In the genomic region with DNA sequence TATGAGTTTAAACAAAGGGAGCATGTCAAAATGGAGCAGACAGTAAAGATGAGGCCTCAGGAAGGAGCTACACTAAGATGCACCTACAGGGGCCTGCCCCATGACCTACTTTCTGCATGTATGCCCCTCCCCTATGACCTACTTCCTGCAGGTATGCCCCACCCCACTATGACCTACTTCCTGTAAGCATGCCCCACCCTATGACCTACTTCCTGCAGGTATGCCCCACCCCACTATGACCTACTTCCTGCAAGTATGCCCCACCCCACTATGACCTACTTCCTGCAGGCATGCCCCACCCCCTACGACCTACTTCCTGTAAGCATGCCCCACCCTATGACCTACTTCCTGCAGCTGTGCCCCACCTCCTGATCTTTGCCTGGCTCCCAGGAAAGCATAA, we compare ENCODE assay signal across 17 mouse cellular contexts.
DNase-seq lines count a peak whose midpoint lies in the region; ATAC-seq and TF ChIP-seq lines count a peak whose summit lies in the region.
"Had no signal": no experiment of that assay in that cellular context is flagged by ENCODE, and none has a peak within 500 bp of the region (broad histone marks: within the 10 kb centered on the region; RNA-seq: fewer than 3 reads in every experiment).

No protein-coding gene starts in this region.

- 61% methylated on average over 1 of the region's 1 CpGs for WGBS in heart, embryonic 15.5 days
- WGBS in thymus, adult 2 months: 82% methylated on average over 1 of the region's 1 CpGs
- WGBS in hindbrain, embryonic 14.5 days: 93% methylated on average over 1 of the region's 1 CpGs

- DNase-seq in heart, adult 8-10 months (ENCODE audit: low spot score): no peak
- peak; percentile 27 for DNase-seq in thymus, adult 2 months
- no peak for DNase-seq in embryo, embryonic 10.5 days (ENCODE audit: low spot score)
- no peak for DNase-seq in hindbrain, embryonic 14.5 days (ENCODE audit: low spot score)
- DNase-seq in left cerebral cortex, adult 8-10 months (ENCODE audit: low spot score in 2 of 2): no peak
- DNase-seq: cerebellum, adult 2 months; heart, adult 2 months; kidney, postnatal 14 days; right cerebral cortex, adult 18-20 months had no signal

- H3K4me3 ChIP-seq in heart, embryonic 15.5 days: no peak overlapping the region
- H3K4me3 ChIP-seq in thymus, adult 2 months (ENCODE audit: control insufficient read depth, insufficient read depth, low read length): no peak overlapping the region
- no peak overlapping the region for H3K4me3 ChIP-seq in hindbrain, embryonic 14.5 days (replicated peaks; ENCODE audit: low read length)
- H3K4me3 ChIP-seq: embryonic facial prominence, embryonic 10.5 days; heart, adult 2 months; limb, embryonic 13.5 days; lung, embryonic 15.5 days; midbrain, embryonic 10.5 days had no signal

- no peaks in the 10 kb centered on the region for H3K27me3 ChIP-seq in heart, embryonic 15.5 days
- no peaks in the 10 kb centered on the region for H3K27me3 ChIP-seq in thymus, adult 2 months (ENCODE audit: control insufficient read depth, insufficient read depth, low read length)
- no peaks in the 10 kb centered on the region for H3K27me3 ChIP-seq in hindbrain, embryonic 14.5 days (ENCODE audit: control insufficient read depth, insufficient read depth, low read length)
- H3K27me3 ChIP-seq: limb, embryonic 13.5 days; lung, embryonic 15.5 days had no signal

- H3K36me3 ChIP-seq in heart, embryonic 15.5 days: no peaks in the 10 kb centered on the region
- no peaks in the 10 kb centered on the region for H3K36me3 ChIP-seq in thymus, adult 2 months (ENCODE audit: control insufficient read depth, insufficient read depth, low read length)
- H3K36me3 ChIP-seq in hindbrain, embryonic 14.5 days (replicated peaks; ENCODE audit: control insufficient read depth, insufficient read depth): no peaks in the 10 kb centered on the region
- H3K36me3 ChIP-seq: embryonic facial prominence, embryonic 10.5 days; limb, embryonic 13.5 days; lung, embryonic 15.5 days; midbrain, embryonic 10.5 days had no signal

- no peak overlapping the region for H3K9ac ChIP-seq in heart, embryonic 15.5 days
- H3K9ac ChIP-seq in hindbrain, embryonic 14.5 days: no peak overlapping the region
- H3K9ac ChIP-seq: limb, embryonic 13.5 days; lung, embryonic 15.5 days had no signal

- peak overlapping the region; percentile 28; the same call in 1 of the 2 replicates for H3K27ac ChIP-seq in heart, embryonic 15.5 days
- H3K27ac ChIP-seq in thymus, adult 2 months (ENCODE audit: control insufficient read depth, insufficient read depth, low read length): peak overlapping the region; percentile 66; the same call in 1 of the 2 replicates
- no peak overlapping the region for H3K27ac ChIP-seq in hindbrain, embryonic 14.5 days
- H3K27ac ChIP-seq: embryonic facial prominence, embryonic 10.5 days; heart, adult 2 months; limb, embryonic 13.5 days; lung, embryonic 15.5 days; midbrain, embryonic 10.5 days had no signal

- ATAC-seq in heart, embryonic 15.5 days (replicated peaks; ENCODE audit: insufficient number of reproducible peaks, insufficient read depth, low FRiP score, low read depth): no peak
- ATAC-seq in CD4-positive, CD25-positive, alpha-beta regulatory T cell, adult 4 months: peak; percentile 57
- peak; percentile 32 for ATAC-seq in inflammation-experienced regulatory T-cells, adult 6 months
- ATAC-seq in hindbrain, embryonic 14.5 days (ENCODE audit: low FRiP score): no peak
- ATAC-seq: intestine, embryonic 16.5 days had no signal

- TF ChIP-seq POLR2A in thymus, adult 2 months (IDR thresholded peaks at IDR 0.05; ENCODE audit: control insufficient read depth, extremely low read depth, insufficient read depth, low read length, poor library complexity): no peak

- H3K4me1 ChIP-seq in heart, embryonic 15.5 days (replicated peaks): no peaks in the 10 kb centered on the region
- peaks cover 7% of the 10 kb centered on the region for H3K4me1 ChIP-seq in thymus, adult 2 months (replicated peaks; ENCODE audit: control insufficient read depth, insufficient read depth, low read length)
- no peaks in the 10 kb centered on the region for H3K4me1 ChIP-seq in hindbrain, embryonic 14.5 days (replicated peaks; ENCODE audit: control insufficient read depth, insufficient read depth, low read length)
- H3K4me1 ChIP-seq: limb, embryonic 13.5 days; lung, embryonic 15.5 days; midbrain, embryonic 10.5 days had no signal

- H3K9me3 ChIP-seq in heart, embryonic 15.5 days (replicated peaks): 0 out of 2 replicates have a peak, but pooled peaks cover 3% of the 10 kb centered on the region
- no peaks in the 10 kb centered on the region for H3K9me3 ChIP-seq in hindbrain, embryonic 14.5 days (ENCODE audit: control insufficient read depth, low read length)
- H3K9me3 ChIP-seq: lung, embryonic 15.5 days; midbrain, embryonic 10.5 days had no signal

- H3K4me2 ChIP-seq in heart, embryonic 15.5 days: no peak overlapping the region
- no peak overlapping the region for H3K4me2 ChIP-seq in hindbrain, embryonic 14.5 days (replicated peaks)
- H3K4me2 ChIP-seq: limb, embryonic 13.5 days; lung, embryonic 15.5 days had no signal

- no peak for TF ChIP-seq CTCF in thymus, adult 2 months (IDR thresholded peaks at IDR 0.05; ENCODE audit: borderline replicate concordance, control insufficient read depth, extremely low read depth, insufficient read depth, low read length, poor library complexity)

Comparison
In these comparisons a context has a peak if more than half of its experiments do, and no peak if none do; other contexts are left out.
1. ATAC-seq: peak in CD4-positive, CD25-positive, alpha-beta regulatory T cell, adult 4 months (single experiment) and inflammation-experienced regulatory T-cells, adult 6 months (single experiment); none in heart, embryonic 15.5 days (single experiment) and hindbrain, embryonic 14.5 days (single experiment).